Mouse (Mus musculus) stomach, postnatal 0 days (tissue): ENCODE data around the gene A230072I06Rik.

Experiments
- CTCF ChIP-seq: IDR thresholded peaks from 2 replicates; pipeline ENCODE4 v1.5.1; 2016; ENCODE audit warnings: antibody characterized with exemption, low read depth, mild to moderate bottlenecking, moderate library complexity
- EP300 ChIP-seq: optimal IDR thresholded peaks from 2 replicates; pipeline ENCODE3; 2016; ENCODE audit warnings: antibody characterized with exemption

DNA sequence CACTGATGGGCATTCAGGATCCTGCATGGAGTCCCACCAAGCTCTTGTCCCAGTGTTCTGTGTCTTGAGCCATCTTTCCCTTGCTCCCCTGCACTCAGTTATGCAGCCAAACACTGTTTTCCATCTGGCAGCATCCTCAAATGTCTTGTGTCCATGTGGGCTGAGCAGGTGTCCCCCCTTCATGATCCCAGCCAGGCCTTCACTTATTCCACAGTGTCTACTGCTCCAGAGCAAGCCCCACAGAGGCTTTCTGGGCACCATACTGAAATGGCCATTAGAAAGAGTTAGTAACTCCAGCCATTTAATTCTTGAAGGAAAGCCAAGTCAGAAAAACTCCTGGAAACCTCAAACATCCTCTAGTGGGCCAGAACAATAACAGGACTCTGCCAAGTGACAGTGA lies 11.9 kb downstream of the A230072I06Rik start:
- TF ChIP-seq CTCF (no peak), EP300 (no peak)
